Mouse (Mus musculus) lung, embryonic 14.5 days (tissue): ENCODE measurements around the gene Olfr549. TPM values are rescaled to one million over a fixed set of nuclear protein-coding genes. Genes with fewer than 3 reads are reported as not detected.

Experiments used
- ATAC-seq: fragments of 200-750 bp; cut with Nextera tagmentation; 2 replicates; pipeline ENCODE4 v1.8.0; 2017; ENCODE audit warnings: mild to moderate bottlenecking, moderate TSS enrichment, moderate library complexity; ENCODE audit not compliant: insufficient read depth
- DNase-seq: peaks from one replicate; pipeline ENCODE4 v3.0.0-alpha.2; 2015
- H3K27ac ChIP-seq: fragments of 300-500 bp; sonication (generic); 2 replicates; pipeline ENCODE4 v1.5.1; 2014; ENCODE audit warnings: low read depth, mild to moderate bottlenecking, moderate library complexity
- H3K27me3 ChIP-seq: fragments of 300-500 bp; sonication (generic); 2 replicates; pipeline ENCODE4 v1.6.1; 2014; ENCODE audit warnings: low read length, control low read depth; ENCODE audit not compliant: insufficient read depth
- H3K36me3 ChIP-seq: fragments of 300-500 bp; sonication (generic); 2 replicates; pipeline ENCODE4 v1.6.1; 2014; ENCODE audit warnings: control low read depth; ENCODE audit not compliant: insufficient read depth
- H3K4me1 ChIP-seq: fragments of 300-500 bp; sonication (generic); 2 replicates; pipeline ENCODE4 v1.6.1; 2014; ENCODE audit warnings: antibody characterized with exemption, control low read depth; ENCODE audit not compliant: insufficient read depth
- H3K4me2 ChIP-seq: fragments of 300-500 bp; sonication (generic); 2 replicates; pipeline ENCODE4 v1.6.1; 2014; ENCODE audit warnings: mild to moderate bottlenecking
- H3K4me3 ChIP-seq: fragments of 300-500 bp; sonication (generic); 2 replicates; pipeline ENCODE4 v1.5.1; 2014; ENCODE audit warnings: low read depth, low read length
- H3K9ac ChIP-seq: fragments of 300-500 bp; sonication (generic); 2 replicates; pipeline ENCODE4 v1.6.1; 2014
- H3K9me3 ChIP-seq: fragments of 300-500 bp; sonication (generic); 2 replicates; pipeline ENCODE4 v1.6.1; 2016; ENCODE audit warnings: low read depth, low read length, control low read depth
- CTCF ChIP-seq: IDR thresholded peaks from 2 replicates; pipeline ENCODE4 v1.5.1; 2016; ENCODE audit warnings: antibody characterized with exemption, low read depth
- WGBS: fragments of 180-500 bp; shearing (Covaris S2); extraction: QIAGEN DNeasy Blood & Tissue Kit; methylation state at CpG from one replicate; pipeline ENCODE4 v1.1.7; 2014; 5-methylcytosine and 5-hydroxymethylcytosine counted together
- polyA plus RNA-seq: library from polyadenylated mRNA; unstranded; fragments of >200 nt; fragmentation: Nextera tagmentation; extraction: Ambion mirVana; gene quantifications from 2 replicates; pipeline ENCODE4 v1.2.1, GENCODE M21; 2014

Gene Olfr549
- polyA plus RNA-seq, 1 experiment from 2014 or later = not detected

GRCm38 (mm10) chr7:102541251-102541650 lies 8.4 kb upstream of the Olfr549 start:
- no peak overlapping the region for H3K4me2 ChIP-seq
- no peak overlapping the region for H3K4me3 ChIP-seq
- ATAC-seq (no peak), DNase-seq (no peak)
- H3K27ac ChIP-seq = no peak overlapping the region
- TF ChIP-seq CTCF = no peak
- H3K9ac ChIP-seq = no peak overlapping the region
- WGBS = 50% methylated on average over 3 of the region's 3 CpGs
- no peaks in the 10 kb centered on the region for H3K9me3 ChIP-seq
- no peaks in the 10 kb centered on the region for H3K27me3 ChIP-seq
- no peaks in the 10 kb centered on the region for H3K36me3 ChIP-seq
- H3K4me1 ChIP-seq = no peaks in the 10 kb centered on the region

DNA sequence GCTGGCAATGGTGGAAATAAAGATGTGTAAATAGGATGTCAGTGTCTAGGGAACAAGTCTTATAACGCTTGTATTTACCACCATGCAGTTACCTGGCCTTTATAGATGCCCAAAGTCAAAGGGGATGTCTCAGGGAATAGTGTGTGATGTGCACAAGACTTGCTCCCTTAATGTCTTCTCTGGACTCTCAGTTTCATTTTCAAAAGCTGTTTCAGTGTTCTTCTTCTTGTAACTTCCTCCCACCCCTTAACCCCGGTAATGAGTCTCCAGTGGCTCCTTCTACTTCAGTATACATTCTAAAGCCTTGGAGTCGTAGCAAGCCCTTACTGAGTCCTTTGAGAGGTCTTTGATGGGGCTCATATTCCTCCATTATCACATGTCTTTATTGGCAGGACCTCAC lies 3.6 kb downstream of the Olfr549 start:
- H3K9me3 ChIP-seq = no peaks in the 10 kb centered on the region
- no peak overlapping the region for H3K9ac ChIP-seq
- ATAC-seq (no peak), DNase-seq (no peak)
- H3K36me3 ChIP-seq = no peaks in the 10 kb centered on the region
- 65% methylated on average over 3 of the region's 3 CpGs for WGBS
- no peak overlapping the region for H3K4me2 ChIP-seq
- no peak overlapping the region for H3K27ac ChIP-seq
- no peaks in the 10 kb centered on the region for H3K4me1 ChIP-seq
- H3K4me3 ChIP-seq = no peak overlapping the region
- no peak for TF ChIP-seq CTCF
- no peaks in the 10 kb centered on the region for H3K27me3 ChIP-seq

- H3K9ac ChIP-seq = peak within 1 kb of the TSS; percentile 49
- H3K27me3 ChIP-seq = no peaks in the 10 kb centered on the region
- H3K36me3 ChIP-seq = no peaks in the 10 kb centered on the region
- H3K27ac ChIP-seq = no peak within 1 kb of the TSS
- H3K4me1 ChIP-seq = no peaks in the 10 kb centered on the region
- no peak for TF ChIP-seq CTCF
- peak within 1 kb of the TSS; percentile 69 for H3K4me2 ChIP-seq
- no peaks in the 10 kb centered on the region for H3K9me3 ChIP-seq
- WGBS = 19% methylated on average over 10 of the region's 10 CpGs
- H3K4me3 ChIP-seq = peak within 1 kb of the TSS; percentile 48
- ATAC-seq = peak; percentile 99
- DNase-seq = peak; percentile 83
Observed at GRCm38 (mm10) chr7:102564999-102565997, 15.6 kb downstream of the Olfr549 start, which contains the start of gene Trim21. TSS of gene Trim21 (minus strand) at chr7:102565486.

DNA sequence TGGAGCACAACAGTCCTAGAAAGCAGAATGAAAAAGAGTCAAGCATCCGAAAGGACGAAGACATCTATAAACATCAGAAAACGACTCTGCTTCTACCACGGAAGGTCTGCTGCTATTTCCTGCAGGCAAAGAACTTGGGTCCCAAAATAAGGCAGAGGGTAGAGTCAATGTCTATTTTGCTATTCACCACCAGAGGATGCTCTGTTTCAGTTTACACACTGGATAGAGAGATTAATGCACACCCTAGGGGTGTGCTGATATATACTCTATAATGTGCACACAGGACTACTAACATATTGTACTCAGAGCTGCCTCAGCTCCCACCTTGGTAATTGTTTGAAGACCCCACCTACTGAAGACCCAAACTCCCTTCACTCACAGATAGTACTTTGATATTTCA lies 16.5 kb downstream of the Olfr549 start:
- ATAC-seq (no peak), DNase-seq (no peak)
- Histone ChIP-seq H3K9ac (no peak overlapping the region), H3K4me1 (no peaks in the 10 kb centered on the region), H3K36me3 (no peaks in the 10 kb centered on the region), H3K27ac (no peak overlapping the region), H3K27me3 (no peaks in the 10 kb centered on the region), H3K4me3 (no peak overlapping the region), H3K4me2 (no peak overlapping the region), H3K9me3 (no peaks in the 10 kb centered on the region)
- 63% methylated on average over 4 of the region's 4 CpGs for WGBS
- TF ChIP-seq CTCF = no peak

DNA sequence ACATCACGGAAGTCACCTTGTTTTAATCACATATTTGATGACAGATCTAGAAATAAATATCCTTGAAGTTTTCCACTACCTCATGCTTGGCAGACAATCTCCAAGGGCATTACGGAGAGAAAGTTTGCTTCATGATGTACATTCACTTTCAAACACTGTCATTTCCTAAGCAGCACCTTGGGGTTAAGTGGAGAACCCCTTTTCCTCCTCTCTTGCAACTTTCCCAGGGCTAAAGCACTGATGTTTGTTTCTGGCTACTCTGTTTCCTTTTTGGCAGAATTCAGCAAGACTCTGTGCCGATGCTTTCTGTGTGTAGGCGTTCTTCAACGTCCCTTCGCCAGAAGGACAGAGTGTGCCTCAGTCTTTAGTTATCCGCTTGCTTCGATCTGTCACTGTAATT lies 21.5 kb downstream of the Olfr549 start, which contains the start of gene Olfr550:
Gene Olfr550 (plus strand): TSS at position 301 of the 400 bp plus-strand sequence.
- Histone ChIP-seq H3K9me3 (no peaks in the 10 kb centered on the region), H3K4me1 (no peaks in the 10 kb centered on the region), H3K36me3 (no peaks in the 10 kb centered on the region), H3K9ac (no peak within 1 kb of the TSS), H3K27me3 (no peaks in the 10 kb centered on the region), H3K4me2 (no peak within 1 kb of the TSS), H3K27ac (no peak within 1 kb of the TSS), H3K4me3 (no peak within 1 kb of the TSS)
- ATAC-seq (no peak), DNase-seq (no peak)
- WGBS = 78% methylated on average over 8 of the region's 8 CpGs
- no peak for TF ChIP-seq CTCF

DNA sequence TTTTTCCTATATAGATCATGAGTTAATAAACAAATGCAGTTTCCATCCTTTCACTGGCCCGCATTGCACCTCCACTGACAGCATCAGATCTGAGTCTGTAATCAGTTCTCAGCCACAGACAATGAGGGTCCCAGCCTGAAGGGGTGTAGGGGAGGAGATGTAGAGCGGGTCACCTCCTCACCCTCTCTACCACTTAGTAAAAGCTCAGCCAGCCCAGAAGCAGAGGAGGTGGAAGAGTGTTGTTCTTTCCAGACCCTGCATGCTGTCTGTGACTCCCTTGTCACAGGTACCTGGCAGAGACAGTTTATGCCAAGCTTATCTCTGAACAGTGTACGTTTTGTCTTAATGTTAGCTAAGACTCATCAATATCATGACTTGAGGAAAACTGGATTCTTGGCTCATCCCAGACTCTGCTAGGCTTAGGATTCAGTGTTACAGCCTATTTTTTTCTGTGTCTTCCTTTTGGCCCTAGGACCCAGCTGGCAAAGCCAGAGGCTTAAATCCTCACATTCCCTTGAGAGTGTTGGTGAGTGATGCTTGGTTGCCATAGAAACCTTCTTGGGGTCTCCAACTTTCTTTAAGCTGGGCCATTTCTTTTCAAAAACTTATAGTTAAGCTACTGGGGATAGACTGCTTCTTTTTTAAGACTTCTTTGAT lies 23.6 kb downstream of the Olfr549 start:
- no peak for TF ChIP-seq CTCF
- ATAC-seq (no peak), DNase-seq (peak; percentile 7)
- Histone ChIP-seq H3K27ac (no peak overlapping the region), H3K9ac (no peak overlapping the region), H3K4me3 (no peak overlapping the region), H3K36me3 (no peaks in the 10 kb centered on the region), H3K4me2 (no peak overlapping the region), H3K4me1 (no peaks in the 10 kb centered on the region), H3K27me3 (no peaks in the 10 kb centered on the region), H3K9me3 (no peaks in the 10 kb centered on the region)
- WGBS = 45% methylated on average over 3 of the region's 3 CpGs

DNA sequence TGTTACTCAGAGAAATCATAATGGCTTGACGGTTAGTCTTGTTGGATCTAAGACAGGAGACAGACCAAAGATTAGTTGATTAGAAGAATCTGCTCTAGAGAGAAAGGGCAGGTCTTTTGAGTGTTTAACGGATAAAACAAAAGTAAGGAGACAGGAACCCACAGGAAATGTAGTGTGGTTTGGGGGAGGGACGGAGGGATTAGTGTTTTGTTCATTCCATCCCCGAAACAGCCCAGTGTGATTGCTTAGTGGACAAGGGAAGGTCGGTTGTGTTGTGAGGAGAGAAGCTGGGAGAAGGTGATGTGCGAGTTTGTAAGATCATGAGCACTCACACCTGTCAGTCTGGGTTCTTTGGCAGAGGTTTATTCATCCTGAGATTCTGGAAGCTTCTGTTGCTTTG lies 26.3 kb downstream of the Olfr549 start:
- no peak for TF ChIP-seq CTCF
- Histone ChIP-seq H3K4me2 (no peak overlapping the region), H3K9me3 (no peaks in the 10 kb centered on the region), H3K27ac (no peak overlapping the region), H3K9ac (no peak overlapping the region), H3K4me1 (no peaks in the 10 kb centered on the region), H3K36me3 (no peaks in the 10 kb centered on the region), H3K27me3 (no peaks in the 10 kb centered on the region), H3K4me3 (no peak overlapping the region)
- no peak for ATAC-seq
- DNase-seq = no peak
- WGBS = 58% methylated on average over 6 of the region's 6 CpGs
